Mouse (Mus musculus) forebrain, postnatal 0 days (tissue): ENCODE results near the gene Bag5. TPM values are rescaled to one million over a fixed set of nuclear protein-coding genes. Genes with fewer than 3 reads are reported as not detected.
A peak's percentile ranks its signal among the peaks of the same experiment; 100 is the strongest.

ENCODE experiments used
- ATAC-seq: fragments of 200-750 bp; cut with Nextera tagmentation; 2 replicates; pipeline ENCODE4 v1.8.0; 2017; ENCODE audit warnings: mild to moderate bottlenecking, moderate library complexity
- DNase-seq: peaks from one replicate; pipeline ENCODE4 v3.0.0-alpha.2; 2015
- H3K27ac ChIP-seq: fragments of 300-500 bp; sonication (generic); 2 replicates; pipeline ENCODE4 v1.5.1; 2014; ENCODE audit warnings: low read depth, mild to moderate bottlenecking, antibody characterized with exemption, low read length, moderate library complexity, mixed read lengths
- H3K27me3 ChIP-seq: fragments of 300-500 bp; sonication (generic); 2 replicates; pipeline ENCODE4 v1.6.1; 2014; ENCODE audit warnings: mild to moderate bottlenecking, low read length, mixed read lengths; ENCODE audit not compliant: insufficient read depth
- H3K36me3 ChIP-seq: fragments of 300-500 bp; sonication (generic); 2 replicates; pipeline ENCODE4 v1.6.1; 2014; ENCODE audit warnings: mild to moderate bottlenecking, moderate library complexity; ENCODE audit not compliant: insufficient read depth
- H3K4me1 ChIP-seq: fragments of 300-500 bp; sonication (generic); 2 replicates; pipeline ENCODE4 v1.6.1; 2014; ENCODE audit warnings: antibody characterized with exemption; ENCODE audit not compliant: insufficient read depth
- H3K4me2 ChIP-seq: fragments of 300-500 bp; sonication (generic); 2 replicates; pipeline ENCODE4 v1.6.1; 2014; ENCODE audit warnings: low read depth, mild to moderate bottlenecking, moderate library complexity
- H3K4me3 ChIP-seq: fragments of 300-500 bp; sonication (generic); 2 replicates; pipeline ENCODE4 v1.5.1; 2014; ENCODE audit warnings: low read depth, low read length, mixed read lengths
- H3K9ac ChIP-seq: fragments of 300-500 bp; sonication (generic); 2 replicates; pipeline ENCODE4 v1.6.1; 2014; ENCODE audit warnings: mild to moderate bottlenecking
- H3K9me3 ChIP-seq: fragments of 300-500 bp; sonication (generic); 2 replicates; pipeline ENCODE4 v1.6.1; 2016; ENCODE audit warnings: low read length
- CTCF ChIP-seq: sonication (generic); IDR thresholded peaks from 2 replicates; pipeline ENCODE4 v1.5.1; 2016; ENCODE audit warnings: antibody characterized with exemption, control low read depth, low read depth
- WGBS: fragments of 180-500 bp; shearing (Covaris S2); extraction: QIAGEN DNeasy Blood & Tissue Kit; methylation state at CpG from one replicate; pipeline ENCODE4 v1.1.7; 2014; 5-methylcytosine and 5-hydroxymethylcytosine counted together
- polyA plus RNA-seq: library from polyadenylated mRNA; unstranded; fragments of >200 nt; fragmentation: Nextera tagmentation; extraction: Ambion mirVana; gene quantifications from 2 replicates; pipeline ENCODE4 v1.2.1, GENCODE M21; 2015
- total RNA-seq: library from RNA; depleted of rRNA; stranded (reverse); fragments of >200 nt; gene quantifications from 2 replicates; pipeline ENCODE4 v1.2.3, GENCODE M21; 2014

The Bag5 gene
- total and polyA plus RNA-seq, 2 experiments from 2014 or later, result 50.6 to 71.2 TPM

GRCm38 (mm10) chr12:111698346-111698913 lies 14.6 kb downstream of the Bag5 start:
- no peaks in the 10 kb centered on the region for H3K36me3 ChIP-seq
- peaks cover 20% of the 10 kb centered on the region for H3K4me1 ChIP-seq
- DNase-seq (no peak), ATAC-seq (no peak)
- H3K9ac ChIP-seq, result no peak overlapping the region
- H3K27me3 ChIP-seq, result no peaks in the 10 kb centered on the region
- no peak for TF ChIP-seq CTCF
- H3K4me3 ChIP-seq, result no peak overlapping the region
- WGBS, result 83% methylated on average over 6 of the region's 6 CpGs
- H3K27ac ChIP-seq, result no peak overlapping the region
- H3K9me3 ChIP-seq, result no peaks in the 10 kb centered on the region
- no peak overlapping the region for H3K4me2 ChIP-seq

- no peak for TF ChIP-seq CTCF
- Histone ChIP-seq H3K4me3 (no peak overlapping the region), H3K27ac (no peak overlapping the region), H3K9ac (no peak overlapping the region), H3K9me3 (no peaks in the 10 kb centered on the region), H3K27me3 (no peaks in the 10 kb centered on the region), H3K4me1 (peaks cover 22% of the 10 kb centered on the region), H3K36me3 (no peaks in the 10 kb centered on the region), H3K4me2 (no peak overlapping the region)
- no peak for ATAC-seq
- 77% methylated on average over 4 of the region's 4 CpGs for WGBS
- no peak for DNase-seq
Measured at GRCm38 (mm10) chr12:111697708-111698107, 15.3 kb downstream of the Bag5 start.

GRCm38 (mm10) chr12:111696239-111696638 lies 16.8 kb downstream of the Bag5 start:
- 16% methylated on average over 6 of the region's 6 CpGs for WGBS
- TF ChIP-seq CTCF, result peak; percentile 85
- H3K4me3 ChIP-seq, result no peak overlapping the region
- no peak overlapping the region for H3K9ac ChIP-seq
- DNase-seq (peak; percentile 83), ATAC-seq (no peak)
- no peaks in the 10 kb centered on the region for H3K36me3 ChIP-seq
- peaks cover 25% of the 10 kb centered on the region for H3K4me1 ChIP-seq
- H3K9me3 ChIP-seq, result no peaks in the 10 kb centered on the region
- H3K4me2 ChIP-seq, result no peak overlapping the region
- peak overlapping the region; percentile 85; the same call in 1 of the 2 replicates for H3K27ac ChIP-seq
- H3K27me3 ChIP-seq, result no peaks in the 10 kb centered on the region

- no peaks in the 10 kb centered on the region for H3K36me3 ChIP-seq
- no peak overlapping the region for H3K4me3 ChIP-seq
- peak; percentile 67 for DNase-seq
- 0 out of 2 replicates have a peak overlapping the region, but pooled peaks have one; percentile 22 for H3K9ac ChIP-seq
- H3K4me1 ChIP-seq, result peaks cover 25% of the 10 kb centered on the region
- no peaks in the 10 kb centered on the region for H3K27me3 ChIP-seq
- TF ChIP-seq CTCF, result no peak
- peak overlapping the region; percentile 21 for H3K4me2 ChIP-seq
- WGBS, result 25% methylated on average over 13 of the region's 13 CpGs
- ATAC-seq, result peak; percentile 47
- H3K9me3 ChIP-seq, result no peaks in the 10 kb centered on the region
- peak overlapping the region; percentile 85 for H3K27ac ChIP-seq
Measured at GRCm38 (mm10) chr12:111694880-111695804, 17.9 kb downstream of the Bag5 start.

- ATAC-seq, result peak; percentile 35
- peaks cover 25% of the 10 kb centered on the region for H3K4me1 ChIP-seq
- 3% methylated on average over 12 of the region's 12 CpGs for WGBS
- H3K4me3 ChIP-seq, result no peak overlapping the region
- no peak for DNase-seq
- peak overlapping the region; percentile 85 for H3K27ac ChIP-seq
- H3K27me3 ChIP-seq, result no peaks in the 10 kb centered on the region
- TF ChIP-seq CTCF, result no peak
- H3K36me3 ChIP-seq, result no peaks in the 10 kb centered on the region
- no peaks in the 10 kb centered on the region for H3K9me3 ChIP-seq
- peak overlapping the region; percentile 21 for H3K4me2 ChIP-seq
- H3K9ac ChIP-seq, result 0 out of 2 replicates have a peak overlapping the region, but pooled peaks have one; percentile 33
Measured at GRCm38 (mm10) chr12:111694271-111694781, 18.7 kb downstream of the Bag5 start.

GRCm38 (mm10) chr12:111693341-111694270 lies 19.5 kb downstream of the Bag5 start:
- Histone ChIP-seq H3K4me2 (peak overlapping the region; percentile 21), H3K4me3 (no peak overlapping the region), H3K27me3 (no peaks in the 10 kb centered on the region), H3K36me3 (no peaks in the 10 kb centered on the region), H3K27ac (peak overlapping the region; percentile 85), H3K4me1 (peaks cover 25% of the 10 kb centered on the region), H3K9ac (peak overlapping the region; percentile 33; the same call in 1 of the 2 replicates), H3K9me3 (no peaks in the 10 kb centered on the region)
- no peak for TF ChIP-seq CTCF
- DNase-seq (peak; percentile 81), ATAC-seq (peak; percentile 81)
- WGBS, result 10% methylated on average over 18 of the region's 18 CpGs
